Mouse (Mus musculus) kidney, adult 2 months (tissue): Measurements from ENCODE around the gene Fxyd5.

Source experiments
- CTCF ChIP-seq: fragments of 200-500 bp; conservative IDR thresholded peaks from 2 replicates; pipeline ENCODE4 v1.5.1; 2011; ENCODE audit warnings: low read depth, mild to moderate bottlenecking, control low read depth, low read length, moderate library complexity, mixed read lengths; ENCODE audit not compliant: insufficient read depth, insufficient read length
- POLR2A ChIP-seq: fragments of 200-500 bp; IDR thresholded peaks from one replicate; pipeline ENCODE4 v1.6.1; 2011; ENCODE audit warnings: low read depth, low read length, control low read depth

GRCm38 (mm10) chr7:31040281-31041022 lies 1.8 kb downstream of the Fxyd5 start:
- no peak for TF ChIP-seq POLR2A
- TF ChIP-seq CTCF: no peak
